Mouse (Mus musculus) cerebellum, adult (tissue): Measurements from ENCODE around the gene Mesp1.

ENCODE experiments used
- ATAC-seq: cut with Nextera tagmentation; 2 replicates; pipeline ENCODE4 v1.9.2; 2017; ENCODE audit warnings: mild to moderate bottlenecking, moderate library complexity, mixed read lengths; ENCODE audit not compliant: insufficient number of reproducible peaks, low FRiP score, low TSS enrichment

Gene Mesp1

DNA sequence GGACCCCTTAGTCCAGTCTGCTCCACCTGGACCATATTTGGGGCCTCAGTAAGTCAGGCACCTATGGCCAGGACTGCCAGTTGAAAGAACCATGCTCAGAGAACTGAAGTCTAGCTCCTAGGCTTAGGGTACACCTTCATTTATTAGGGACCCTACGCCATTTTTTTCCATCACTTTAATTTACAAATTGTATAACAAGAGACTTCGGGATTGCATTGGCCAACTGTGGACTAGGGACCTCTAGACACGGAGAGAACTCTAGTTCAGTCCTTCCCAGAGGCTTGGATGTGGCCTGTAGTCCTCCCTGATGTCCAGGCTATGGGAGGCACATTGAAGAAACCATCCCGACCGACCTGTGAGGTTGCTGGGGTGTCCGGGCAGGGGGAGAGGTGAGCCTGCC lies at the start of gene Mesp1:
TSS of gene Mesp1 (minus strand) at position 101 of the 400 bp plus-strand sequence.
- ATAC-seq = no peak

DNA sequence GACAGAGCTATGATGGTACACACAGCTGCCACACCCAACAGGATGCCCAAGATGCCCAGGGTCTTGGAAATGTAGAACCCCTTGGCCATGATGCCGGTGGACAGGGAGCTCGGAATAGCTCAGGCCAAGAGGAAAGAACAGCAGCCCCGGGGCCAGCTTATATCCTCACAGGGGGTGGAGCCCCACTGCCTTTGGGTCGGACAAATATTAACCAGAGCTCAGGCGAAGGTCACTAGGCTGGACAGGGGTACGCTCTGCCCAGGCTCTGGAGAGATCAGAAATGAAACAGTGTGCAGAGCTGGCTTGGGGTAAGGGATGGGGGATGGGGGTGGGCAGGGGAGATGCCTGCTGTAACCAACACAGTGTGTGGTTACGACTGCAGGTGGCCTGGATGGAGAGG lies 48.6 kb upstream of the Mesp1 start:
- ATAC-seq = no peak

DNA sequence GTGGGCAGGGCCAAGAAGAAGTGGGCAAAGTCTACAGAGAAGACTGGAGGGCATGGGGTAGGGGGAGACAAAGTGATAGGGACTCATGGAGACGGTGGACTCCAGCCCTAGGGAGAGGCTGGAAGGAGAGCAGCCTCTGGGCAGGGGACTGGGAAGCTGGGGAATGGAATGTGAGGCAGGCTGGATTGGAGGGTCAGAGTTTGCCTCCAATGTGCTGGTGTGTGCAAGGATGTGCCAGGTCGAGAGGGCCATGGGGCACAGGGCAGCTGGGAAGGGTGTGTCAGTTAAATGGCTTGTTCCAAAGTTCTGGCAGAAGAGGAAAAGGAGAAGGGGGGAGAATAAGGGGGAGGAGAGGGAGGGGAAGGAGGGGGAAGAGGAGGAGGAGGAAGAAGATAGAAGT lies 43.7 kb upstream of the Mesp1 start:
- no peak for ATAC-seq

DNA sequence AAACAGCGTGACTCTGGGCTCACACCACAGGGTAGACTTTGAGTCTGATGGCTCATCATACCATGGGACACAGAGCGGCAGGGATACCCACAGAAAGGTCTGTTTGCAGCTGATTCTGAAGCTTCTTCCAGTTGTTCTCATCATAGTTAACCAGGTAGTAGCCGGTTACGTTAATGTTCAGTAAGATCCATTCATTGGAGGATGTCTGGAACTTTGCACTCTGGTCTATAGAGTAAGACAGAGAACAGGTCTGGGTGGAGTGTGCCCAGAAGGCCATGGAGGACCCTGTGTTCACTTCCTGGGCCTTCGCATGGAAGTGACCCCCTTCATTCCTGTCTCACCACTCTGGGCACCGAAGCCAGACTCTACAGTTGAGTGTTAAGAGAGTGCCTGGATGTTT lies 41.6 kb upstream of the Mesp1 start:
- no peak for ATAC-seq

DNA sequence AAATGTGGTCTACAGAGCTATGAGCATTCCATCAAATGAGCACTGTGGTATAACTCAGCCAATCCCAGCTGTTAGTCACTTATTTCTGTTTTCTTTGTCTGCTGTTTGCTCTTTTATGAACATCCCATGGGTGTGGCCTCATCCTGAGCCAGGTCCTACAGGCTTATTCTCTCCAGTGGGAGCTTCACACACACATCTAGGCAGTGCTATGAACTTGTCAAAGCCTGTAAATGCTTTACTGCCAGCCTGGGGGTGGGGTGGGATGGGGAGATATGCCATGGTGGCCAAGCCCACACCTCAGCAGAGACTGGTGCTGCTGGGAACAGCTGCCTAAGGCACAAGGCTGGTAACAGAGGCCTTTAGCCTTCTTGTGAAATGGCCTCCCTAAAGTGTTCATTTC lies 39.4 kb upstream of the Mesp1 start:
- ATAC-seq = no peak

DNA sequence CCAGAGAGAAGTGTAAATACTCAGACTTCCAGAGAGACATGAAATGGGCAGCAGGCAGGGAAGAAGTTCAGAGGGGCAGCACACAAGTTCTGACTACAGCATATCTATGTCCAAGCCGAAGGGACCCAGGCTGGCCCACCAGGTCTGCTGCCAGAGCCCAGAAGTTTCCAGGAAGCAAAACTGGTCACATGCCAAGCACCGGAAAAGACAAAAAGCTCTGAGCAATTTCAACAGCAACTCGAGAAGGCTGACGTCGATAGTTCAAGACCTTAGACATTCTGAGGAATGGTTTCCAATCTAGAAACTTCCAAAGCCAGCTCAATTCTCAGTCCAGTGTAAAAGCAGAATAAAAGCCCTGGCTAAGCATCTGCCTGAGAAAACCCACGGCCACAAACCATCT lies 38.0 kb upstream of the Mesp1 start:
- ATAC-seq = no peak

DNA sequence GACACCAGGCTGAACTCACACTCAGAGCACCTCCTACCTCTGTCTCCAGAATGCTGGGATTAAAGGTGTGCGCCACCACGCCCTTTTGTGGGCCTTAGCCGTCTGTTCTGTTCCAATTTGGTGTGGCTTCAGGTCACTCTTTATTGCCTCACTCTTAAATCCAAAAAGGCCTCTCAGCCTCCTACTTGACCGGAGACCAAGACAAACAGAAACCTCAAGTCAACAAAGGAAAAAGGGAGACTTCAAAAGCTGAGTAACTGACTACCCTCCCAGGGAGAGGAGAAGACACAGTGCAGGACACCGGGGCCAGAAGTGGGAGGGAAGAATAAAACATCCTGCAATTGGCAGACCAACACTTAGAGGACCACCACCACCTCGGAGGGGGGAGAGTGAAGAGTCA lies 37.6 kb upstream of the Mesp1 start:
- no peak for ATAC-seq

DNA sequence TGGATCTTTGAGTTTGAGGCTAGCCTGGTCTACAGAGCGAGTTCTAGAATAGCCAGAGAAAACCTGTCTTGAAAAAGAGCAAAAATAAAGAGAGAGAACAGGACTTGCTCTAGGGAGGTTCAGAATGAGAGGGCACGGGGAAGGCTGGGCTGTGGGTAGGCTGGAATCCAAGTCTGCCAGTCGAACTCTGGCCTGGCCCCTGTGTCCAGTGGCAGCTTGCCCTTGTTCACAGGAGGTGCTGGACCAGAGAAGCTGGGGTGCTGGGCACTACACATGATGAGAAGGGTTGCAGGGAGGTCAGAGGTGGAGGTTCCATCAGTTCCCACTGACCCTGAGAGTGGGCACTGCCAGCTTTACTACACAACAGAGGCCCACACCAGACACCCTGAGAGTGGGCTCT lies 34.8 kb upstream of the Mesp1 start:
- ATAC-seq = no peak

DNA sequence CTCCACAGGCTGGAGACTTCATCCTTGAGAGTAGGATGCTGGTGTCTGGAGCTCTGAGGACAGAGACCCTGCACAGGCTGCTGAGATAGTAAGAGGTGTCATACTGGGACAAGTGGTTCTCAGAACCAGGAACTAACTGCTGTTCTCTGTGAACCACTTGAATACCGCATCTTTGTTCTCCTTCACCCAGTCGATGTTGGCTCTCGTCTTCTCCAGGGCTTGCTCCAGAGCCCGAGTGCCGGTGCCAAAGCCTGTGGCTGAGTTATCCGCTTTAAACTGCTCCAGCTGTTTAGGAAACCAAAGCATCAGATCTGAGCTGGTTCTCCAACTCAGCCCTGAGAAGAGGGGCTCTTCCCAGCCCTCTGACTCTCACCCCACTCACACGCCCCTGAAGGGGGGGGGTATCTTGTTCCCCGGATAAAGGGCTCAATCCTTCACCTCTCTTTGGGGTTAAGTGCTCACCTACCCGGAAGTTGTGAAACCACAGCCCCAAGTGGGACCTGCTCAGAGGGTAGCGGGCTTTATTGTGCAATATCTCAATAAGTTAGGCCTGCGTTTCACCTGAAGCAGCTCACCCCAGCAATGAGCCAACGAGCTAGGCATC lies 28.6 kb upstream of the Mesp1 start:
- ATAC-seq = no peak

DNA sequence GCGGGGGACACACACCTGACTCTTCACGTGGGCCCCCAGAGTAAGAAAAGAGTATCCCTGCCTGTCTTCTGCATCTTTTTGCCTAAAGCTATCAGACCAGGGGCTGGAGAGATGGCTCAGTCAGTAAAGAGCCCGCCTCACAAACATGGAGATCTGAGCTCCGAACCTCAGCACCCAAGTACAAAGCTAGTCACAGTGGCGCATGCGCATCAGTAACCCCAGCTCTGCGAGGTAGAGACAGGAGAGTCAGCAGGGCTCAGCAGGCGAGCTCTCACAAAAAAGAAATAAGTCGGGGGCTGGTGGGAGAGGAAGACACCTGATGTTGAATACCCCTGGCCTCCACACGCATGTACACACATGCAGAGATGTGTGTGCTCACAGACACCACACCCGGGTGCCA lies 26.4 kb upstream of the Mesp1 start:
- no peak for ATAC-seq

DNA sequence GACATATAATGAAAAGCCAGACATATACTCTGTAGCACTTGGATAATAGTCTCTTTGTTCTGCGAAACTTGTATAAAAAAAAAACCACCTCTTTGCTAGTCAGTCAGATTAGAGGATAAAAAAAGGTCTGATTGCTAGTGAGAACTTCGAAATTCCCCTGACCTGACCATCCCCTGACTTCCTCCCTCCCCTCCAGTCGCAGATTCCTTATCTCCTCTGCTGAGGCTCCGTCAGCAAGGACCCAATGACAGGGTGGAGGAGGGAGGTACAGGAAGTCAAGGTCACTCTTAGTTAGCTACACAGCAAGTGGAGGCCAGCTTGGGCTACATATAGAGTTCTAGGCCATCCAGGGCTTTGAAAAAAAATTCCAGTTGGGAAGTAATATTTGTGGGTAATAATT lies 25.9 kb upstream of the Mesp1 start:
- ATAC-seq = no peak

DNA sequence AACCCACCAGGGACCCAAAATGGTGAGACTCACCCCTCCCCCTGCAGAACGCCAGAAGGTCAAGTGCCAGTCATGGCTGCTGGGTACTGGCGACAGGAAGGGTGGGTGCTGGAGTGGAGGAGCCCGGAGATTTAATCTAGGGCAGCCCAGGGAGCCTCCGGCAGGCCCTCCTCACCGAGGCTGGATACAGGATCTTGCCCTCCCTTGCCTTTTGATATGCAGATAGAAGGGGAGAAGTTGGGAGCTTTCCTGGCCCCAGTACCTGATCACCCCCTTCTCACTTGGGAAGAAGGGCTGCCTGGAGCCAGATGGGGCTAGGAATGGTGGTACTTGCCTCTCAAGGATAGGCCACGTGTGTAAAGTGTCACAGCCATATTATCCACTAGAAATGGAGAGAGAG lies 24.7 kb upstream of the Mesp1 start:
- ATAC-seq = no peak

DNA sequence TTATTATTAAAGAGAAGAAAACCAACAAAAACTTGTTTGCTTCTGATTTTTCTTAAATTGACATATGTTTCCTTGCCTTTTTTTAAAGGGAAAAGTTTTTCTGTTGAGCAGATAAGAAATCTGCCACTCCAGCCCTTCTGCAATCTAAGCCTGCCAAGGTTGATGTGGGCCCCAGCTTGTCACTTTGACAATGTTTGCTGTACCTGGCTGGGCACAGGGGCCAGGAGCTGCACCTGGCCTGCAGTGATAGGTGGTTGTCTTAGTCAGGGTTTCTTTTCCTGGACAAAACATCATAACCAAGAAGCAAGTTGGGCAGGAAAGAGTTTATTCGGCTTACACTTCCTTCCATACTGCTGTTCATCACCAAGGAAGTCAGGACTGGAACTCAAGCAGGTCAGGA lies 19.8 kb upstream of the Mesp1 start:
- no peak for ATAC-seq

DNA sequence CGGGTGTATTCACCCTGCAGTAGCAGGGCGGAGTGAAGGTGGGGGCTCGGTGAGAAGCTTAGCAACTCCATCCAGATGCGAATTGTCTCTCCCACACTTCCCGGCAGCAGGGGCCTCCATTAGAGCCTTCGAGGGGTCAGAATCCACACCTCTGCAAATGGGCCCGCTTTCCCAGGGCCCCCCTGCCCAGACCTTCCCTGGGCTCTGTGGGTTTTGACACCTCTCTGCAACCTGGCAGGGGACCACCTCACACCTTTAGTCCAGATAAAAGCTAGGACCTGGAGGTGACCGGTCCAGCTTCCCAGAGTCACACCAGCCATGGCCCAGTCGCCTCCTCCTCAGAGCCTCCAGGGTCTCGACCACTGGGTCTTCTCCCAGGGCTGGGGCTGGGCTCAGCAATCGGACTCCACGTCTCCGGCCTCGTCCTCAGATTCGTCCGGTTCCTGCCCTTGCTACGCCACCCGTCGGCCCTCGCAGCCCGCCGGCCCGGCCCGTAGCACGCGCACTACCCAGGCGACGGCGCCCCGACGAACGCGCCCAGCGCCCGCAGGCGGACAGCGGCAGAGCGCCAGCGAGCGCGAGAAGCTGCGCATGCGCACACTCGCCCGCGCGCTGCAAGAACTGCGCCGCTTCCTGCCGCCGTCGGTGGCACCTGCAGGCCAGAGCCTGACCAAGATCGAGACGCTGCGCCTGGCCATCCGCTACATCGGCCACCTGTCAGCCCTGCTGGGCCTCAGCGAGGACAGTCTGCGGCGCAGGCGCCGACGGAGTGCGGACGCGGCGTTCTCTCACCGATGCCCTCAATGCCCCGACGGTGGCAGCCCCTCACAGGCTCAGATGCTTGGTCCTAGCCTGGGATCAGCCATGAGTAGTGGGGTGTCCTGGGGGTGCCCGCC lies 17.3 kb upstream of the Mesp1 start, which contains the start of gene Mesp2:
TSS of gene Mesp2 (plus strand) at position 117 of the 896 bp plus-strand sequence.
- ATAC-seq = no peak

DNA sequence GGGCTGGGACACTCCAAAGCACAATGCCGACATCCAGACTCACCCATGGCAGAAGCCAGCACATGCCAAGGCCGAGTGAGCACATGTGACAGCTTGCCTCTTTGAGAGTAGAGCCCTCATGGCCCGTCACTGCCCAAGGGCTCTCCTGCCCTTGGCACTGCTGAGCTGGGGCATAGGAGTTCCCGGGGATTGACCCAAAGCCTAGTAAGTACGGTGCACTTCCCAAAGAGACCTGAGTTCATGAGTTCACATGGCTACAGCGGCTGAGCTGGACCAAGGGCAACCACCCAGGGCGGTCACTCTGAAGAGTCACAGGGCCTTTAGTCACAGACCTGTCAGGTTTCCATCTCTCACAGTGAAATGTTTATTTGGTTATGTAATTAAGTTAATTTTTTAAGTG lies 15.0 kb upstream of the Mesp1 start:
- ATAC-seq = no peak

DNA sequence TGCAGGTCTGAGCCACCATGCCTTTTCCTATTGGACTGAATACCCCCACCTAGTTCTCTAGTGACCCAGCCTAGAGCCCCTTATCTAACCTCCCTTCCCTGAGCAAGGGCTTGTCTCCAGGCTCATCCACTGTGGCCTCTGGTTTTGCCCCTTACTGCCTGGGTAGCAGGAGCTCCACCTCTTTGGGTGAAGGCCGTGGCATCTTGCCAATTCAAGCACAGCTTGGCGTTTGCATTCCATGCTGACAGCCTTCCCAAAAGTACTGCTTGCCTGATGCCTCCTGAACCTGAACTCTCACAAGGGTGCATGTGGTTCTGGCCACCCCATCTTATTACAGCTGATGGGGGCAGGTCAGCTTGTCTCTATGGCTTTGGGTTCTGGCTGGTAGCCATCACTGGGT lies 10.3 kb upstream of the Mesp1 start:
- ATAC-seq = no peak

DNA sequence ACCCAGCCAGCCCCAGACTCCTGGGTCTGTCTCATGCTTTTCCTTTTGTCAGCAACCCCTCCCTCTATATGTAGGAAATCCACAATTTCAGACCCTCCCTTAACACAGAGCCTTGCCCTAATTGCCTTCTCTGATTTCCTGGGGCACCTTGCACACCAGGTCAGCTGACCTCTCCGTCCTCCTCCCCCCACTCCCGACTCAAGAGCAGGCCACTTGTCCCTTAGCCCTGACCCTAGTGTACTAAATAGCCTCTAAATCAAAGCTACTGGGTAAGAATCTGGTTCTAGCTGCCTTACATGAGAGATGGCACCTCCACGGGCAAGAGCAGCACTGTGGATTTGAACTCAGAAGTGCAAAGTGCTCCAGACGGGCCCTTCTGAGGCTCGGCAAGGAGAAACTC lies 8.4 kb upstream of the Mesp1 start:
- no peak for ATAC-seq

DNA sequence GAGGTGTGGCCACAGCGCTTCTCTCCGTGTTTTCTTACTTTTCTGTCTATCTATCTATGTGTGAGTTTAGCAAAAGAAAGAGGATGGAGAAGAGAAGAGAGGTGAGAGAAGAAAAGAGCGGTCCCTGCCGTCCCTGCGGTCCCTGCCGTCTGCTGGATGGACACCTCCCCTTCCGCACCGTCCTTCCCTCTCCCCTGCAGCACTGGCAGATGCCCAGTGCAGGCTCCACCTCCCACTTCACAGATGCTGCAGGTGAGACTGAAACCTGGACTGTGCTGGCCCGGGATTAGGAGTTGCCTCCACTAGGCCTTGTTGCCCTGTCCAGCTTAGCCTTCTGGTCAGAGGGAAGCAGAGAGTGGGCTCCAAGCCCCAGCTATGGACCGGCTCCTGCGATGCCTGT lies 7.8 kb upstream of the Mesp1 start:
- no peak for ATAC-seq

DNA sequence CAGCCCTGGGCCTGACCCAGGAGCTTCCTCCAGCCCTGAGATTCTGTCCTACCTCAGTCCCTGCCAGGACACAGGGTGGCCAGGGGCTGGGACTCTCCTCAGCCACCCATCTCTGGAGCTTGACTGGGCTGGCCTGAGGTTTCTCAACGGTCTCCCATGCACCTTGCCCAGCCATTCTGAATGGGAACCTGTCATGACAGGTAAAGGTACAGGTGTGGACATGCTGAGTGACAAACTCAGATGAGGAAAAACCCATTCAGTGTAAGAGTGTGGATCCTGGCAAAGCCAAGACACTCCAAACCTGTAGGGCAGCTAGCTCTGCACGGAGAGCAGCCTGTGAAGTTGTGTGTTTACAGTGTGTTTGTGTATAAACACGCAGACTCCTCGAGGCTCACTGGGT lies 6.7 kb upstream of the Mesp1 start:
- ATAC-seq = no peak

DNA sequence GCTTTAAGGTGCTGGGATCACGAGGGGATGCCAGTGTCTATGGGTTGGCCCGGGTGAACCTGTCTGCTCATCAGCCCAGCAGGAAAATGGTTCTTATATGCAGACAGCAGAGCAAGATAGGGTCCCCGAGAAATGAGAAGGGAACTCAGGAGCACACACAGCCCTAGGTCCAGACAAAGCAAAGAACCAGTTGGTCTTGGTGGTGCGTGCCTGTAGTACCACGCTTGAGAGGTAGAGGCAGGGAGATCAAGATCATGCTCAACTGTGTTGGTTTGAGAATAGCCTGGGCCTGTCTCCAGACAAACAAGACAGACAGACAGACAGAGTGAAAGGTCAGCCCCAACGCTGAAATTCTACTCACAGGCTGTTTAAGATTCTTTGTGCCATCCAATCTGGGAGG lies 5.9 kb upstream of the Mesp1 start:
- ATAC-seq = no peak

DNA sequence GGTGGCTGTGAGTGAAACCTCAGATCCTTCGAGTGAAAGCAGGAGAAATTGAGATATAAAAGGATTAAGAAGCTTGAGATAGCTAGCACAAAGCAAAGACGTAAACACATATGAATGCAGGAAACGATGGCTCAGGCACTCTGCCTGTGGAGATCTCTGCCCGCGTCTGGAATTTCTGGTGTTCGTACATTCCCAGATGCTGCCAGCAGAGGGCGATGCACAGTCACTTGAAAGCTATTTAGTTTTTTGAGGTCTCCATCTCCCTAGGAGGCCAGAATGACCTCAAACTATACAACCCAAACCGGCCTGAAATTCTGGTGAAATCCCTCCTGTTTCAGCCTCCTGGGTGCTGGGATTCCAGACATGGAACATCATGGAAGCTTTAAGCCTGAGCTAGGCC lies 5.5 kb upstream of the Mesp1 start:
- ATAC-seq = no peak

DNA sequence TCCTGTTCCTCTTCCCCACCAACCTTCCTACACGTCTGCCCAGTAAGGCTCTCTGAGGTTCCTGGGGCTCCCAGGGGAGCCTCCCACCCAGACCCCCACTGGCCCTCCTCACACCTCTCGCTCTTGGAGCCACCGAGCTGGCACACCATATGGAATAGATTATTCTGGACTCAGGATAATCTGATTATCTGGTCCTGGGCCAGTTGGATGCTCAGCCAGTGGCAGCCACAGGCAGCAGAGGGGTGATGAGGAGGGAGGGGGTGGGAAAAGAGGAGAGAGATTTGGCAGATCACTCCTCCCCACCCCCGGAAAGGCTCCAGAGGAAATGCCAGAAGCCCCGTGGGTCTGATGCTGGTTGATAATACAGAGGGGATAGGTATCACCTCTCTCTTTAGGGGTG lies 5.0 kb upstream of the Mesp1 start:
- no peak for ATAC-seq
